Mouse (Mus musculus) frontal cortex, postnatal 36 days (tissue): ENCODE measurements around the gene Ydjc.
A peak's percentile ranks its signal among the peaks of the same experiment; 100 is the strongest.
"Not testable (repeated sequence)": the region's sequence is repeated elsewhere in the genome, so short reads cannot be mapped to it uniquely, and the experiment has no call there.

Experiments used
- DNase-seq, 2 experiments: peaks; one replicate each; pipeline ENCODE4 v3.0.0; 2022; ENCODE audit warnings: low spot score in 2 of 2

Gene Ydjc

DNA sequence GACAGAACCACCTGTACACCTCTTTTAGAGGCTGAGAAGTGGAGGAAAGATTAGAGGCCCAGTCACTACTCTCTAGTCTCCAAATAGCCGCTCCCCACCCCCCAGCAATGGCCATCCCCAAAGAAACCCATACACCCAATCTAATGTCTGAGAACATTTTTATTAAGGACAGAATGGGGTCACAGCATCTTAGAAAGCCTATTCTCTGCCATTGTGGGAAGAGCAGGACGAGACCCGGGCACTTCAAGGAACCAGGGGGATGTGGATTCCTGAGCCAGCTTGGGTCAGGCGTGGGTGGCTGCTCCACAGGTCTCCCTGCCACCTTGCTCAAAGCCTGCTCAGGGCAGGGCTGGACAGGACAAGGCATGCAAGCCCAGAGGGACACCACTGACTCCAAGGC is 7.5 kb downstream of the Ydjc start:
- no peak for DNase-seq

- DNase-seq = no peak
Observed at GRCm38 (mm10) chr16:17154346-17154745, 9.9 kb downstream of the Ydjc start.

DNA sequence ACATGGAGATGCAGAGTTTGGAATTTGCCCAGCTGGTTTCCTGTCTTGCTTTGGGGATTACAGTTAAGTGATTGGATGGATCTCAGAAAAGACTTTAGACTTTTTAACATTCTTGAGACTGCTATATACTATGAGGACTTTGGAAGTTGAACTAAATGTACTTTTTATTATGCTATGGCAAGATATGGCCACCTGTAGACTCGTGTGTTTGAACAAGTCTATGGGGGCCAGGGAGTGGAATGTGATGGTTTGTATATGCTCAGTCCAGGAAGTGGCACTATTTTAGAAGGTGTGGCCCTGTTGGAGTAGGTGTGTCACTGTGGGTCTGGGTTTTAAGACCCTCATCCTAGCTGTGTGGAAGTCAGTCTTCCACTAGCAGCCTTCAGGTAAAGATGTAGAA is 21.1 kb downstream of the Ydjc start:
- DNase-seq = not testable (repeated sequence)

- DNase-seq = no peak
Observed at GRCm38 (mm10) chr16:17167179-17167578, 22.8 kb downstream of the Ydjc start.

DNA sequence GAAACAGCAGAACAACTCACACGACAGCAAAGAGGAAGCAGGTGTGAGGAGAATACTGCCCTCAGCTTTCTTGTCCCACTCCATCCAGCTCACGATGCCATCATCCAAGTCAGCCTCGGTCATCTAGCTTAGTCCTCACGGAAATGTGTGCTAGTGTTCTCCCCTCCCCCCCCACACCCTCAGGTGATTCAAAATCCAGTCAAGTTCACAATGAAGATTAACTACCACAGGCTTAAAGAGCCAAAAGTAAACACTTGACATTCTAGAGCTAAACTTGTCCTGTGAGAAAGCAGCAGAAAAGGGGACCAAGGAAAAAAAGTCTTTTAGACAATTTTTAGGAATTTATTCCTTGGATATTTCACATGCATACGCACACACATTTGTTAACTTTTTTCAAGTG is 23.6 kb downstream of the Ydjc start:
- no peak for DNase-seq

DNA sequence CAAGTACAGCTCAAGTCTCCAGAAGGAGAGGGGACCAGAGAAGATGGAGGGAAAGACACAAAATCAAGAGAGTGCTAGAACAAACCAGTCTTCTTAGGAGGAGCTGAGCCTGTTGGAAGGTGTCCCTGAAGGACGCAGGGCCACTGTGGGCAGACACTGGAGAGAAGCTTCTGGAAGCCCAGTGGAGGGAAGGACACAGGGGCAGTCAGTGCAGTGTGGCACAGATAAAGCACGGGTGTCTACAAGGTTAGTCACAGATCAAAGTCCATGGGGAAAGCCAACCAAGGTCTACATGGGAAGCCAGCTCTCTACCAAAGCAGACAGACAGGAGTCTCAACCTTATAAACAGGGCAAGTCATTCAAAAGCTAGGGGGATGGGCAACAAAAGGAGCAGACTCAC is 31.3 kb downstream of the Ydjc start:
- no peak for DNase-seq

- DNase-seq = no peak
Observed at GRCm38 (mm10) chr16:17177623-17178170, 33.3 kb downstream of the Ydjc start.

DNA sequence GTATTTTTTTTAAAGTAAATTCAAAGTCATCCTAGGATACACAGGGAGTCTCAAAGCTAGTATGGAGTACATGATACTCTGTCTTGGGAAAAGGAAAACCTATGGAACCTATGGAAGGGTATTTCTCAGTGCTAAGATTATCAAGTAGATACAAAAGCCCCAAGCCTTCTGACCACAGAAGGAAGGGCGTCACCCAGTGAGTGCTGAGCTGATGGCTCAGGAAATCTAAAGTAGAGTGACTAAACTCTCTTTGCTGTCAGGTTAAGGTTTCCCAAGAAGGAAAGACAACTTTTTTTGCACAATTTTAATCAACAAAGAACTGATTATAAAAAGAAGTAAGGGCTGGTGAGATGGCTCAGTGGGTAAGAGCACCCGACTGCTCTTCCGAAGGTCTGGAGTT is 35.3 kb downstream of the Ydjc start:
- DNase-seq = no peak

GRCm38 (mm10) chr16:17181382-17181781 is 37.0 kb downstream of the Ydjc start:
- DNase-seq = no peak

DNA sequence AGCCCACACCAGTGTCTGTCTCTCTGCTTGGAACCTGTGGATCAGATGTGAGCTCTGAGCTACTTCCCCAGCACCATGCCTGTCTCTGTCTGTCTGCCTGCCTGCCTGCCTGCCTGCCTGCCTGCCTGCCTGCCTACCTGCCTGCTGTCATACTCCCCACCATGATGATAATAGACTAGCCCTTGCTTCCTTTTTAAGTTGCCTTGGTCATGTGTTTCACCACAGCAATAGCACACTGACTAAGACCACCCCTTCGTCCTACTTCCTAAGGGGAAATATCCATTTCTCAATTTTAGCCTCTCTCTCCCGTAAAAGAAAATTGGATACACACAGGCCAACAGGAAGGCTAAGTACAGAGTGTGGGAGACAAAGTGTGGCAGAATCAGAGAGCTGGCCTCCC is 37.7 kb downstream of the Ydjc start:
- DNase-seq = no peak

GRCm38 (mm10) chr16:17183003-17183402 is 38.6 kb downstream of the Ydjc start:
- DNase-seq = no peak

GRCm38 (mm10) chr16:17185475-17185874 is 41.1 kb downstream of the Ydjc start:
- no peak for DNase-seq

GRCm38 (mm10) chr16:17193823-17194222 is 49.4 kb downstream of the Ydjc start:
- DNase-seq = no peak

GRCm38 (mm10) chr16:17200121-17200952 is 55.9 kb downstream of the Ydjc start:
- no peak for DNase-seq

DNA sequence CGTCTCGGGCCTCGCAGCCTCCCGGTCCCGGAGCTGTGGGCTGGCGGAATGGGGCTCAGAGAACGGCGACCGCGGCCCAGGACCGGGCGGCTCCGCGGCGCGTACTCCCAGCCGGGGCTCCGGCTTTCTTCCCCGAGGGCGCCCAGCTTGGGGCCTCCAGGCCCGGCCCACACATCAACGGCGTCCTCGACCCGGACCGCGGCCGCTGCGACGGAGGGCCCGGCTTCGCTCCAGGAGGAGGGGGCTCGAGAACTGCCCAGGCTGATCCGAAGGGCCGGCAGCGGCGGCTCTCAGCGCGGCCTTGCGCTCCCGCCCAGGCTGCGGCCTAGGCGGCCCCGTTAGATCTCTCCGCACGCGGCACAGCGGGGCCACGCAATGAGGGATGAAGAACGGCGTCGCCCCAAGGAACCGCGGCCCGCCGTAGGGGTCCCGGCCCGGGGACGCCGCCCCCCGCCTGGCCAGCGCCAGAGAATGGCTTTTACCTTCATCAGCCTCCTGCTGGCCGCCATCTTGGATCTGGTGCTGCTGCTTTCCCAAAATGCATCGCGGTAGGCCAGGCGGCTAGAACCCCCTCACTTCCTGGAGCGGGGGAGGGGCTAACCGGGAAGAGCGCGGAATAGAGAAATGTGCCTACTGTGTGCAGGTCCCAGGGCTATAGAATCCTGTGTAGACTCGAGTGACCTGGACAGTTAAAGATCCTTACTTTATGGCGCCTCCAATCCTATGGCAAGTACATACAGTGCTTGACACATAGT is 56.7 kb downstream of the Ydjc start:
- DNase-seq = peak; percentile 84 to 87

DNA sequence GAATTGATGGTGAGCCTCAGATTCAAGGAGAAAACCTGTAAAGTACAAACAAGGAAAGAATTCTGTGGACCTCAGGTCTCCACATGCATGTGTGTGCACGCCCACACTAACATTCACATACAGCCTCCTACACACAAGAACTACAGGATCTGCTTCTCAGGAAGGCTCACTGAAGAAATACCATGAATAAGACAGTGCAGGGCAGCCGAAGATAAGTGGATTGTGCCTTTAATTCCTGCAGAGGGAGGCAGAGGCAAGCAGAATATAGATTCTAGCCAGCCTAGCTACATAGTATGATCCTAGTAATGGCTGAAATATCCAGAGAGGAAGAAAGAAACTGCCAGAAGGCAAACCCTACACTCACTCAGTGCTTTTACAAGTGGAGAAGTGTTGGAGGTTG is 57.6 kb downstream of the Ydjc start:
- peak in 1 of 2 experiments; percentile 20 for DNase-seq

GRCm38 (mm10) chr16:17202549-17202948 is 58.1 kb downstream of the Ydjc start, which contains the start of gene Ube2l3:
Gene Ube2l3, minus strand, starts transcription at chr16:17202649.
- no peak for DNase-seq

GRCm38 (mm10) chr16:17204990-17205389 is 60.6 kb downstream of the Ydjc start:
- DNase-seq = no peak

GRCm38 (mm10) chr16:17208389-17209361 is 64.3 kb downstream of the Ydjc start, which contains the start of gene Rimbp3:
Gene Rimbp3, plus strand, starts transcription at chr16:17208603.
- peak; percentile 85 to 88 for DNase-seq

- DNase-seq = no peak
Observed at GRCm38 (mm10) chr16:17209404-17209960, 65.1 kb downstream of the Ydjc start.
